Mouse (Mus musculus): ENCODE measurements at regions not wholly inside any gene's neighbourhood (a gene's known extent, or its start where the extent isn't known, plus 50 kb on each side); places are given as distances from the start of the nearest gene placed in this dataset.

DNA sequence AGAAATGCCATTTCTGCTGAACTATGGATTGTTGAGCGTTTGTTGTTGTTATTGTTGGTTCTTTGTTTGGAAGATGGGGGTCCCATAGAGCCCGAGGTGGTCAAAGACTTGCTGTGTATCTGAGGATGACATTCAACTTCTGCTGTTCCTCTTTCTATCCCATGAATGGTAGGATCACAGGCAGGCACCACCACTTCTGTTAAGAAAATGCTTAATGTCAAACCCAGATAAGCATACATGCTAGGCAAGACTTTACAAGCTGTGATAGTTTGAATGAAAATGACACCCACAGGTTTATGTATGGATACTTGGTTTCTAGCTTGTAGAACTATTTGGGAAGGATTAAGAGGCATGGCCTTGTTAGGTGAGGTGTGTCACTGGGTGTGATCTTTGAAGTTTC lies 330.2 kb upstream of the Trib2 start:
- TF ChIP-seq CTCF (conservative IDR thresholded peaks at IDR 0.05; ENCODE audit: low read length), result no peak
- no peak for TF ChIP-seq POU5F1 (IDR thresholded peaks at IDR 0.05; ENCODE audit: borderline replicate concordance, low read length)
